Mouse (Mus musculus) spleen, postnatal 14 days (tissue): ENCODE measurements at regions not wholly inside any gene's neighbourhood (a gene's known extent, or its start where the extent isn't known, plus 50 kb on each side); places are given as distances from the start of the nearest gene placed in this dataset.

Source experiments
- DNase-seq, 2 experiments: peaks; one replicate each; pipeline ENCODE4 v3.0.0; 2021 to 2022; ENCODE audit warnings: low spot score in 2 of 2

GRCm38 (mm10) chr6:94814711-94815110 lies 114.8 kb upstream of the Lrig1 start:
- DNase-seq, result no peak

- DNase-seq, result no peak
Observed at GRCm38 (mm10) chr6:94813481-94814148, 113.7 kb upstream of the Lrig1 start.

- no peak for DNase-seq
Observed at GRCm38 (mm10) chr6:94811846-94812245, 111.9 kb upstream of the Lrig1 start.

GRCm38 (mm10) chr6:94807216-94807615 lies 107.3 kb upstream of the Lrig1 start:
- no peak for DNase-seq

GRCm38 (mm10) chr6:94806481-94807160 lies 106.7 kb upstream of the Lrig1 start:
- no peak for DNase-seq

- DNase-seq, result no peak
Observed at GRCm38 (mm10) chr6:94805685-94806084, 105.7 kb upstream of the Lrig1 start.

- no peak for DNase-seq
Observed at GRCm38 (mm10) chr6:94804284-94804815, 104.4 kb upstream of the Lrig1 start.

- no peak for DNase-seq
Observed at GRCm38 (mm10) chr6:94801039-94801438, 101.1 kb upstream of the Lrig1 start.

- no peak for DNase-seq
Observed at GRCm38 (mm10) chr6:94798545-94799211, 98.7 kb upstream of the Lrig1 start.

- DNase-seq, result no peak
Observed at GRCm38 (mm10) chr6:94795442-94795841, 95.5 kb upstream of the Lrig1 start.

GRCm38 (mm10) chr6:94793555-94793954 lies 93.6 kb upstream of the Lrig1 start:
- DNase-seq, result no peak

GRCm38 (mm10) chr6:94792312-94792711 lies 92.4 kb upstream of the Lrig1 start:
- DNase-seq, result no peak

GRCm38 (mm10) chr6:94789308-94789763 lies 89.4 kb upstream of the Lrig1 start:
- no peak for DNase-seq

GRCm38 (mm10) chr6:94783471-94783870 lies 83.5 kb upstream of the Lrig1 start:
- DNase-seq, result no peak

GRCm38 (mm10) chr6:94780621-94781020 lies 80.7 kb upstream of the Lrig1 start:
- DNase-seq, result no peak

GRCm38 (mm10) chr6:94779854-94780253 lies 79.9 kb upstream of the Lrig1 start:
- no peak for DNase-seq

- no peak for DNase-seq
Observed at GRCm38 (mm10) chr6:94779213-94779612, 79.3 kb upstream of the Lrig1 start.

GRCm38 (mm10) chr6:94778797-94779196 lies 78.8 kb upstream of the Lrig1 start:
- DNase-seq, result no peak

- no peak for DNase-seq
Observed at GRCm38 (mm10) chr6:94776585-94776984, 76.6 kb upstream of the Lrig1 start.

GRCm38 (mm10) chr6:94774871-94775270 lies 74.9 kb upstream of the Lrig1 start:
- no peak for DNase-seq

- DNase-seq, result no peak
Observed at GRCm38 (mm10) chr6:94773604-94774486, 73.9 kb upstream of the Lrig1 start.
